Mouse (Mus musculus) olfactory bulb, adult 2 months (tissue): ENCODE measurements around the gene Myo1h. TPM values are rescaled to one million over a fixed set of nuclear protein-coding genes. Genes with fewer than 3 reads are reported as not detected.

Source experiments
- H3K27ac ChIP-seq: fragments of 200-500 bp; 2 replicates; pipeline ENCODE4 v1.5.1; 2012; ENCODE audit warnings: low read depth, low read length; ENCODE audit not compliant: insufficient read depth
- H3K4me1 ChIP-seq: fragments of 200-500 bp; 2 replicates; pipeline ENCODE4 v1.6.1; 2012; ENCODE audit warnings: low read length; ENCODE audit not compliant: control insufficient read depth, insufficient read depth
- H3K4me3 ChIP-seq: fragments of 200-500 bp; 2 replicates; pipeline ENCODE4 v1.5.1; 2012; ENCODE audit warnings: mild to moderate bottlenecking, low read depth, low read length, moderate library complexity; ENCODE audit not compliant: insufficient read depth
- CTCF ChIP-seq: fragments of 200-500 bp; IDR thresholded peaks from 2 replicates; pipeline ENCODE4 v1.5.1; 2012; ENCODE audit warnings: low read depth, mild to moderate bottlenecking, low read length, moderate library complexity; ENCODE audit not compliant: insufficient read depth
- POLR2A ChIP-seq: fragments of 200-500 bp; IDR thresholded peaks from 2 replicates; pipeline ENCODE4 v1.6.1; 2012; ENCODE audit warnings: mild to moderate bottlenecking, low read depth, low read length, moderate library complexity; ENCODE audit not compliant: insufficient read depth
- WGBS: fragments of 180-500 bp; shearing (Covaris S2); methylation state at CpG from one replicate; pipeline ENCODE4 v1.1.7; 2018; 5-methylcytosine and 5-hydroxymethylcytosine counted together
- polyA plus RNA-seq: library from polyadenylated mRNA; stranded (reverse); fragments of >200 nt; gene quantifications from 2 replicates; pipeline ENCODE4 v1.2.4, GENCODE M21; 2012; ENCODE audit warnings: low replicate concordance; ENCODE audit not compliant: missing spikeins, insufficient read depth, insufficient read length

Myo1h gene
- polyA plus RNA-seq, 1 experiment = not detected

DNA sequence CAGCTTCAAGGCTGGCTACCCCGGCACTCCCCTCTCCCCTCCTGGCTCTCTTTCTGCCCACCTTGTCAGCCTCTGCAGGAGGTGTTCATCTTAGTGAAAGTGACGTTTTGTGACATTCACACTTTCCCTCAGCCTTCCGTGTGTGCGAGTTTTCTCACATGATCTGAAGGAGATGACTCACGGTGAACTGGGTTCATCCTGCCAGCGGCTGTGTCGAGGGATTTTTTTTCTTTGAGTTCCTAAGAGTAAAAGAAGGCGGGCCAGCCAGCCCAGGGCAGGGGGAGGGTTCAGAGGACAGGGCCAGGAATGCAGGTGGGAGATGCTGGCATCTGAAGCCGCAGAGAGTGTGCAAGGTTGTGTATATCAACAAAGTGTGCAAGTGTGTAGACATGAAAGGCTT, 104.2 kb downstream of the Myo1h start:
- TF ChIP-seq CTCF = no peak
- TF ChIP-seq POLR2A = no peak
- no peak overlapping the region for H3K27ac ChIP-seq
- peaks cover 24% of the 10 kb centered on the region for H3K4me1 ChIP-seq
- 45% methylated on average over 9 of the region's 9 CpGs for WGBS
- H3K4me3 ChIP-seq = no peak overlapping the region

DNA sequence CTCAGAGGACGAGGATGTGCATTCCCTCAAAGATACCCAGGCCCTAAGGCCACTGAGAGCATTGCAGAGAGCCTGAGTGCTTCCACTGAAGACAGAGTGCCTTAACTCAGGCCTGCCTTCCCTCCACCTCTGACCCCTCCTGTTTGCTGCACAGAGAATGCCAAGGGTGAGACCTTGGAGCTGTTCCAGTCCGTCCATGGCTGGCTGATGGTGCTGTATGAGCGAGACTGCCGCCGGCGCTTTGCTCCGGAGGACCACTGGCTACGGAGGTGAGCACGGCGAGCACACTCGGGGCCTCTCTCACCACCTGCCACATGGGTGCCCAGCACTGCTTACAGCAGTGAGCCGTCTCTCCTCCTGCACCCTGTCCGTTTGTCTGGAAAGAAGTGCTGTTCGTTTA, 117.6 kb downstream of the Myo1h start:
- Histone ChIP-seq H3K27ac (no peak overlapping the region), H3K4me3 (no peak overlapping the region), H3K4me1 (no peaks in the 10 kb centered on the region)
- 94% methylated on average over 14 of the region's 14 CpGs for WGBS
- no peak for TF ChIP-seq CTCF
- TF ChIP-seq POLR2A = no peak

DNA sequence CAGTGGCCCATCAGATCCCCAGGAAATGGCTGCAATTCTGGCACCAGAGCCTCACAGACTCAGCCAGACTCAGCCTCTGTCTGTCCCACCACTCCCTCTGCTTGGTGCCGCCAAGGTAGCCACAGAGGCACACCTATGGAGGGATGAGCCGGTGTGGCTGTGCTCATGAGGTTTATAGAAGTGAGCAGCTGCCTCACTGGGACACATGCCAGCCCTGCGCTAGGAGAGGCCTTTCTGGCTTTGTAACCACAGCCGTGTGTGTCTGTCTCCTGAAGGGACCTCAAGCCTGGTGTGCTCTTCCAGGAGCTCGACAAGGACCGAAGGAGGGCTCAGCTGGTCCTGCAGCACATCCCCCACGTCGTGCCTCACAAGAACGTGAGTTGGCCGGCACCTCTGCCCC, 118.3 kb downstream of the Myo1h start:
- 69% methylated on average over 10 of the region's 10 CpGs for WGBS
- Histone ChIP-seq H3K4me1 (no peaks in the 10 kb centered on the region), H3K4me3 (no peak overlapping the region), H3K27ac (no peak overlapping the region)
- TF ChIP-seq POLR2A (no peak), CTCF (no peak)

DNA sequence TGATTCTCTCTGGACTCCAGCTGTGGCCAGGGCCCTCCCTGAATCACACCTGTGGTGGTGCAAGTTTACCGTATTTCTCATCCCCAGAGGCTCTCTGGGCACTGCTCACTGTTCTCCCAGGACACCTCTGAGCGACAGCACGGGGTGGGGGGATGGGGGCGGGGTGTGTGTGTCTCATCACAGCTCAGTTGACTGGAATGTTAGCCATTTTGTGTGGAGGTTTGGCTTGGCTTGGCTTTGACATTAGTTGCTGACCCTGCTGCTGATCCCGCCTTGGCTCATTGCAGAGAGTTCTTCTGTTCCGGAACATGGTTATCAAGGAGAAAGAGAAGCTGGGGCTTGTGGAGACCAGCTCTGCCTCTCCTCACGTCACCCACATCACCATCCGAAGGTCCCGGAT, 118.8 kb downstream of the Myo1h start:
- 94% methylated on average over 9 of the region's 9 CpGs for WGBS
- no peak for TF ChIP-seq POLR2A
- no peak for TF ChIP-seq CTCF
- Histone ChIP-seq H3K27ac (no peak overlapping the region), H3K4me3 (no peak overlapping the region), H3K4me1 (no peaks in the 10 kb centered on the region)

DNA sequence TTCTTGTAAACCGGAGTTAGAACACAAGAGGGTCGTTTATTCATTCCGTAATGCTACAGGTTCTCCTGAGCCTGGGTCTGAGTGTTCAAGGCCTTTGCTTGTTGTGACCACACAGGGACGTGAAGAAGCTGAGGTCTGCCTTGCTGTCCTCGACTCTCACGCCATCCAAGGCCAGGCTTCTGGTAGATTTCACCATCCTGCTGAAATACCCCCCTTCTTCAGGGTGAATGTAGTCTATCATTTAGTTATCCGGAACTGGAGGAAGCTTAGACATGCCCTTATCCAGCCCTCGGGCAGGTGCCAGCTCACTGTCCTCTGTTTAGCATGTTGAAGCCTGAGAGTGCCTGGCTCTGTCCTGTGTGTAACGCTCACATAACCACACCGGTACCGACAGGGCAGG, 119.9 kb downstream of the Myo1h start:
- WGBS = 95% methylated on average over 11 of the region's 11 CpGs
- TF ChIP-seq POLR2A (no peak), CTCF (no peak)
- H3K4me1 ChIP-seq = no peaks in the 10 kb centered on the region
- H3K4me3 ChIP-seq = no peak overlapping the region
- H3K27ac ChIP-seq = no peak overlapping the region

DNA sequence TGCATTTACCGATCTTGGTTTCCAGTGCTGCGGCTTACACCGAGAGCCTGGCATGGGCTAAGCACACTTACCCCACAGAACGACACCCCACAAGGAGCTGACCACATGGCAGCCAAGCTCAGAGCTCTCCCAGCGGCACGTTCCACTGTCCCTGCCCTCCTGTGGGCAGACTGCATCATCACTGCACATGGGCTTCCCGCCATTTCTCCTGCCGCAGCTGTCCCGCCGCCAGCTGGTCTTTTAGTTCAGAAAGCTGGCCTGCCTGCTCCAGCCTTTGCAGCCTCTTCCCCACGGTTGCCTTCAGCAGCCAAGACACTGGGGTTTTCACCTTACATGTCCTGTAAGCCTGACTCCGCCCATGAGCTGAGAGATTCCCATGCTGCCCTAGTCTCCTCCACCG, 121.5 kb downstream of the Myo1h start:
- 78% methylated on average over 13 of the region's 13 CpGs for WGBS
- Histone ChIP-seq H3K4me1 (no peaks in the 10 kb centered on the region), H3K27ac (no peak overlapping the region), H3K4me3 (no peak overlapping the region)
- TF ChIP-seq CTCF (no peak), POLR2A (no peak)

DNA sequence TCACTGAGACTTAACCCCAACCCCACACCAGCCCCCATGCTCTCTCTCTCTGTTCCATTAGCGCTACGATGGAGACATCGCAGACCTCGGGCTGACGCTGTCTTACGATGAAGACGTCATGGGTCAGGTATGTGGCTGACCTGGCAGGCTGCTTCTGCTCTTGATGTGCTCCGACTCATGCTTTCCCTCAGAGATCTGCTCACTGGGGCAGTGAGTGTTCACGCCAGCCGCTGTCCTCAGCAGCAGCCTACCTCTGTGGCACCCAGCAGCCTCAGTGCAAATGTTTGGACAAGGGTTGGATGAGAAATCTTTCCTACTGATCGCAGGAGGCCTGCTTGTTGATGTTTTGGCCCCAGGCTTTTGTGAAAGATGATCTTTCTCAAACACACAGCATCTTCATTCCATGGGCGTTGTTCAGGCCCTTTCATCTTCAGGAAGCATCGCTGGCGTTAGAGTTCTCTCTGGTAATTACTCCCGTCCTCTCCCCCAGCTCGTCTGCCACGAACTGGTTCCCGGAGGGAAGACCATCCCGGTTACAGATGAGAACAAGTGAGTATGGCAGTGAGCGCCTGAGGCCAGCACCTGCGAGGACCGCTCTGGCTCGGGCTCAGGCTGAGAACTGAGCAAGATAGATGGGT, 123.5 kb downstream of the Myo1h start:
- no peaks in the 10 kb centered on the region for H3K4me1 ChIP-seq
- TF ChIP-seq CTCF = no peak
- TF ChIP-seq POLR2A = no peak
- H3K4me3 ChIP-seq = no peak overlapping the region
- 88% methylated on average over 23 of the region's 23 CpGs for WGBS
- no peak overlapping the region for H3K27ac ChIP-seq

DNA sequence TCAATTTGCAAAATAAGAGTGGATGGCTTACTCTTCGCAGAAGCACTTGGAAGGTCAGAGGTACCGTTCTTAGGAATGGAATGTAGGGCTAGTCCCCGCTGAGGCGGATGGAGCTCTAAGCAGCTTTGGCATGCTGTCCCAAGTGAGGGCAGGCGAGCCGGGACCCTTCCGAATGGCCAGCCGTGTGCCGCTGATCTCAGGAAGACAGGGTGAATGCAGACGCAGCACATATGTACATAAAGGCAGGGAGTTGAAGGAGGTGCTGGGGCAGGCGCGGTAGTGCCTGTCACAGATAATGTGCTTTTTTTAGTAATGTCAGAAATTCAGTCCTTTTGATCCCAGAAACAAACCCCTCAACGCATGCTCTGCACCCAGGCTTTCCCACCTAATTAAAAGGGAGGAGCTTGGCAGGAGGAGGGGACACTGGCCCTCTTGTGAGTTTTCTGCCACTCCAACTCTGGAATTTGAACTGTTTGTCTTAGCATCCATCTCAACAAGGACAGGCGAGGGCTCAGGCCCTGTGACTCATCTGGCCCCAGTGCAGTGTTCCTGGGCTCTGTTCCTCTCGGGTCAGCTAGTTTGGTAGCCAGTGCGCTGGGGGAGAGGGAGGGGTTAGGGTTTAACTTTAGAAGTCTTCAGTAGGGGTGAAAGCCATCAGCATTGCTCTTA, 124.2 kb downstream of the Myo1h start:
- 74% methylated on average over 16 of the region's 16 CpGs for WGBS
- no peak for TF ChIP-seq POLR2A
- no peak for TF ChIP-seq CTCF

More for the DNA sequence above, 124.2 kb downstream of the Myo1h start:
- no peak overlapping the region for H3K27ac ChIP-seq
- no peaks in the 10 kb centered on the region for H3K4me1 ChIP-seq
- H3K4me3 ChIP-seq = no peak overlapping the region

Other genes with a start within 250 kb of the Myo1h start
- not detected in 2 replicates for gene Usp30, start 223.7 kb upstream of the Myo1h start, polyA plus RNA-seq
- not detected in 2 replicates for gene Svop, start 197.6 kb upstream of the Myo1h start, polyA plus RNA-seq
- gene Alkbh2, start 160.9 kb upstream of the Myo1h start, polyA plus RNA-seq = not detected in 2 replicates
- not detected in 2 replicates for gene Ung, start 158.8 kb upstream of the Myo1h start, polyA plus RNA-seq
- not detected in 2 replicates for gene Acacb, start 142.6 kb upstream of the Myo1h start, polyA plus RNA-seq
- gene Foxn4, start 15.4 kb upstream of the Myo1h start, polyA plus RNA-seq = not detected in 2 replicates
- not detected in 2 replicates for gene Kctd10, start 91.3 kb downstream of the Myo1h start, polyA plus RNA-seq
- 59.2 and 294 TPM in 2 replicates for gene Ube3b, start 91.4 kb downstream of the Myo1h start, polyA plus RNA-seq
- gene Mmab, start 154.9 kb downstream of the Myo1h start, polyA plus RNA-seq = not detected in 2 replicates
- gene Mvk, start 155.1 kb downstream of the Myo1h start, polyA plus RNA-seq = not detected in 2 replicates